Comparison of ENCODE assay signal across 8 mouse cellular contexts in genomic region chr2:29123907-29124569, GRCm38 (mm10). TPM values are rescaled to one million over a fixed set of nuclear protein-coding genes. Genes with fewer than 3 reads are reported as not detected.
DNase-seq lines count a peak whose midpoint lies in the region; ATAC-seq and TF ChIP-seq lines count a peak whose summit lies in the region.

Gene Setx (plus strand): TSS chr2:29124181.

- DNase-seq in kidney, postnatal 25 days = no peak
- no peak for DNase-seq in adrenal gland, adult 2 months
- no peak for DNase-seq in forebrain, embryonic 10.5 days (ENCODE audit: extremely low spot score, low spot score)
- DNase-seq in heart, postnatal 25 days (ENCODE audit: low spot score) = no peak
- no peak for DNase-seq in left cerebral cortex, postnatal 36 days (ENCODE audit: low spot score in 2 of 2)
- no peak for DNase-seq in urinary bladder, adult 2 months (ENCODE audit: low spot score)

- H3K36me3 ChIP-seq in kidney, embryonic 14.5 days (ENCODE audit: control insufficient read depth, insufficient read depth, low read length) = peaks cover 6% of the 10 kb centered on the region; the same call in 1 of the 2 replicates
- H3K36me3 ChIP-seq in forebrain, embryonic 10.5 days (replicated peaks) = peaks cover 27% of the 10 kb centered on the region
- H3K36me3 ChIP-seq in myocyte (ENCODE audit: control insufficient read depth, insufficient read depth) = peaks cover 4% of the 10 kb centered on the region

- H3K27ac ChIP-seq in kidney, embryonic 14.5 days (ENCODE audit: low read depth, low read length) = peak within 1 kb of the TSS; percentile 91
- H3K27ac ChIP-seq in forebrain, embryonic 10.5 days = peak within 1 kb of the TSS; percentile 94

- no peak for ATAC-seq in kidney, embryonic 14.5 days (ENCODE audit: low FRiP score, low TSS enrichment)

- H3ac ChIP-seq in myocyte (ENCODE audit: control insufficient read depth, insufficient read length) = peak within 1 kb of the TSS; percentile 23

- no peak for TF ChIP-seq POLR2A in myocyte (IDR thresholded peaks at IDR 0.05; ENCODE audit: insufficient read length, low read depth)

- intact Hi-C loops in heart, postnatal 25 days (cut with DNase I) = loop anchor here (5.0 kb wide), 1 partner anchor 62 kb away; the partner anchor contains the start of gene Ttf1
- intact Hi-C loops in left cerebral cortex, postnatal 36 days (cut with DNase I) = no loop called here

- H3K27me3 ChIP-seq in kidney, embryonic 14.5 days (ENCODE audit: control insufficient read depth, insufficient read depth, low read length) = no peaks in the 10 kb centered on the region
- no peaks in the 10 kb centered on the region for H3K27me3 ChIP-seq in forebrain, embryonic 10.5 days (ENCODE audit: poor library complexity, severe bottlenecking)
- H3K27me3 ChIP-seq in myocyte (ENCODE audit: control insufficient read depth, insufficient read depth, insufficient read length) = no peaks in the 10 kb centered on the region

- H3K4me1 ChIP-seq in kidney, embryonic 14.5 days (ENCODE audit: control insufficient read depth, insufficient read depth, low read length) = no peaks in the 10 kb centered on the region
- H3K4me1 ChIP-seq in forebrain, embryonic 10.5 days = peaks cover 17% of the 10 kb centered on the region

- H3K4me3 ChIP-seq in kidney, embryonic 14.5 days (ENCODE audit: low read length) = peak within 1 kb of the TSS; percentile 77
- H3K4me3 ChIP-seq in forebrain, embryonic 10.5 days = peak within 1 kb of the TSS; percentile 89
- peak within 1 kb of the TSS; percentile 65 for H3K4me3 ChIP-seq in myocyte

- H3K4me2 ChIP-seq in kidney, embryonic 14.5 days (replicated peaks; ENCODE audit: low read depth, low read length) = peak within 1 kb of the TSS; percentile 65
- H3K4me2 ChIP-seq in myocyte (ENCODE audit: low read depth) = peak within 1 kb of the TSS; percentile 79

- no peaks in the 10 kb centered on the region for H3K9me3 ChIP-seq in kidney, embryonic 14.5 days (ENCODE audit: control insufficient read depth, low read length)
- no peaks in the 10 kb centered on the region for H3K9me3 ChIP-seq in forebrain, embryonic 10.5 days

- WGBS in kidney, embryonic 14.5 days = 67% methylated on average over 14 of the region's 14 CpGs
- WGBS in forebrain, embryonic 10.5 days = 71% methylated on average over 14 of the region's 14 CpGs

- peaks cover 22% of the 10 kb centered on the region for H3K79me2 ChIP-seq in myocyte (ENCODE audit: control insufficient read depth, insufficient read depth)

- peak within 1 kb of the TSS; percentile 84 for H3K9ac ChIP-seq in kidney, embryonic 14.5 days (ENCODE audit: low read depth, low read length)

TF ChIP-seq in myocyte, 11 proteins besides CTCF, POLR2A, EP300 and RAD21:
- TF ChIP-seq USF1 (IDR thresholded peaks at IDR 0.05; ENCODE audit: low read depth) (no peak), REST (IDR thresholded peaks at IDR 0.05; ENCODE audit: insufficient read depth, insufficient read length) (no peak), MYOG (IDR thresholded peaks at IDR 0.05; ENCODE audit: control insufficient read depth in 1 of 3, insufficient read depth in 1 of 3, insufficient read length in 2 of 3, low read depth in 2 of 3) (no peak), CEBPB (IDR thresholded peaks at IDR 0.05; ENCODE audit: insufficient read depth, poor library complexity, severe bottlenecking) (no peak), TCF12 (IDR thresholded peaks at IDR 0.05; ENCODE audit: insufficient read depth, poor library complexity, severe bottlenecking) (no peak), MAX (IDR thresholded peaks at IDR 0.05; ENCODE audit: low read depth) (no peak), TCF3 (IDR thresholded peaks at IDR 0.05; ENCODE audit: insufficient read length, low read depth) (no peak), SRF (IDR thresholded peaks at IDR 0.05; ENCODE audit: control insufficient read depth, insufficient read length, low read depth) (no peak), POLR2AphosphoS2 (IDR thresholded peaks at IDR 0.05; ENCODE audit: insufficient read length, low read depth) (no peak), MYOD1 (IDR thresholded peaks at IDR 0.05; ENCODE audit: control insufficient read depth in 1 of 3, insufficient read length in 2 of 3, low read depth in 2 of 3) (no peak), E2F4 (IDR thresholded peaks at IDR 0.05; ENCODE audit: insufficient read depth) (no peak)

RNA-seq across cellular contexts. Expression of gene Setx, which starts in this region (rescaled TPM):
- polyA plus RNA-seq in kidney, embryonic 14.5 days (2014; fragmentation: Nextera tagmentation; extraction: Ambion mirVana) = 10.6 and 18.5 TPM in 2 replicates
- total RNA-seq in adrenal gland, adult 2 months (2021) = 10 to 100 TPM; 21.7 to 29.6 TPM
- 2.7 and 2.9 TPM in 2 replicates for polyA plus RNA-seq in adrenal gland, adult 2 months (2012; rRNA removed)
- 12.7 and 13.8 TPM in 2 replicates for polyA plus RNA-seq in forebrain, embryonic 10.5 days (2016; fragmentation: Nextera tagmentation; extraction: Ambion mirVana)
- 10 to 100 TPM; 29.8 to 35.0 TPM for total RNA-seq in heart, postnatal 25 days (2021)
- 10 to 100 TPM; 44.1 to 48.9 TPM for total RNA-seq in left cerebral cortex, postnatal 36 days (2021)
- 4.7 TPM for polyA plus RNA-seq in myocyte (2012; fragmentation: generic; extraction: Trizol)
- polyA plus RNA-seq in urinary bladder, adult 2 months (2012; rRNA removed) = 6.8 and 8.8 TPM in 2 replicates
